Mouse (Mus musculus): Measurements from ENCODE around the gene Vmn1r23.
"Not testable (repeated sequence)": the region's sequence is repeated elsewhere in the genome, so short reads cannot be mapped to it uniquely, and the experiment has no call there.

The Vmn1r23 gene

DNA sequence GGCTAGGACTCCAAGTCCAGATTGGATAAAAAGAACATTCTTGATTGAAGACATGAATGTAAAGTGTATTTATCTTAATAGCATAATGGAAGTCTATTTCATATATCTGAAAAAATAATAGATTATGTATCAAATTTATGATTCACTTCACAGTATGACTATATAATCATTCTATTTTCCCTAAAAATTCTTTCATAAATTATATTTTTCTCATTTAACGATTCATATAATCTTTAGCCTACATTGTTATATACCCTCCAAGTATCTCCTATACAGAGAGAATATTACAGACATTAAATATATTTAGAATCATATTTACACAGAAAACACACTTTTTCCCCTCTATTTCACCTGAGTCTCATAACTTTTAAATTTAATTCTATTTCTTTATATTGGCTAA, at the start of gene Vmn1r23:
TSS of gene Vmn1r23 (minus strand) at position 101 of the 400 bp plus-strand sequence.
- no peak for TF ChIP-seq GATA4 (IDR thresholded peaks at IDR 0.05; ENCODE audit: insufficient replicate concordance, low read length)

DNA sequence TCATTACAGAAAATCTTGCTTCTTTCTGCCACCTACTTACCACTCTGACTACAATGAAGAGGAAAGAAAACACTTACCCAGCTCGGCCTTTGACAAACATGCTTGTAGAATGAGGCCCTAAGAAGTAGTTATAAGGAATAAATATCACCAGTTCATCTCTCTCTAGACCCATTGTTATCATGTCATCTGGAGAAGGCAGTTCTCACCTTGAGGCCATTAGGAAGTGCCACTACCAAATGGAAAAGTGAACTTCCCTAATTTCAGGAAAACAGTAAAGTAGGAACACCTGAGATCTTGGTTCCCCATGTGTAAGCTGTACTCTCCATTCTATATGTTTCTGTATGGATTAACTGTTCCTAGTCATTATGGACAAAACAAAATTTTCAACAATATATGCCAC, 34.8 kb upstream of the Vmn1r23 start, which contains the start of gene Vmn1r24:
TSS of gene Vmn1r24 (minus strand) at position 101 of the 400 bp plus-strand sequence.
- not testable (repeated sequence) for TF ChIP-seq GATA4 (IDR thresholded peaks at IDR 0.05; ENCODE audit: insufficient replicate concordance, low read length)

DNA sequence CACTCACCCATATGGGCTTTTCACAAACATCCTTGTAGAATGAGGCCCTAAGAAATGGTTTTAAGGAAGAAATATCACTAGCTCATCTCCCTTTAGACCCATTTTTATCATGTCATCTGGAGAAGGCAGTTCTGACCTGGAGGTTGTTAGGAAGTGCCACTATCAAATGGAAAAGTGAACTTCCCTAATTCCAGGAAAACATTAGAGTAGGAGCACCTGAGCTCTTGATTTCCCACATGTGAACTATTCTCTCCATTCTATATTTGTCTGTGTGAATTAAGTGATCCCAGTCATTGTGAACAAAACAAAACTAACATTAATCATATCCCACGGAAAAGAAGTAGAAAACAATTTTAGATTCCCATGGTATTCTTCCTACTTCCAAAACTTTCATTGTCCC, 18.7 kb downstream of the Vmn1r23 start, which contains the start of gene Vmn1r22:
TSS of gene Vmn1r22 (minus strand) at position 101 of the 400 bp plus-strand sequence.
- TF ChIP-seq GATA4 (IDR thresholded peaks at IDR 0.05; ENCODE audit: insufficient replicate concordance, low read length), result no peak

All from liver, adult (tissue).